Mouse (Mus musculus) kidney, embryonic 14.5 days (tissue): ENCODE results near the gene Lhb. TPM values are rescaled to one million over a fixed set of nuclear protein-coding genes. Genes with fewer than 3 reads are reported as not detected.

ENCODE experiments used
- ATAC-seq: fragments of 200-750 bp; cut with Nextera tagmentation; 2 replicates; pipeline ENCODE4 v1.8.0; 2017; ENCODE audit warnings: moderate number of reproducible peaks, mild to moderate bottlenecking, moderate TSS enrichment, moderate library complexity; ENCODE audit not compliant: low FRiP score, low TSS enrichment
- H3K27ac ChIP-seq: fragments of 300-500 bp; sonication (generic); 2 replicates; pipeline ENCODE4 v1.5.1; 2014; ENCODE audit warnings: low read depth, mild to moderate bottlenecking, low read length, moderate library complexity, mixed read lengths
- H3K27me3 ChIP-seq: fragments of 300-500 bp; sonication (generic); 2 replicates; pipeline ENCODE4 v1.6.1; 2014; ENCODE audit warnings: mild to moderate bottlenecking, low read length; ENCODE audit not compliant: control insufficient read depth, insufficient read depth
- H3K36me3 ChIP-seq: fragments of 300-500 bp; sonication (generic); 2 replicates; pipeline ENCODE4 v1.6.1; 2014; ENCODE audit warnings: low read length, mixed read lengths; ENCODE audit not compliant: control insufficient read depth, insufficient read depth
- H3K4me1 ChIP-seq: fragments of 300-500 bp; sonication (generic); 2 replicates; pipeline ENCODE4 v1.6.1; 2014; ENCODE audit warnings: low read length, mixed read lengths; ENCODE audit not compliant: control insufficient read depth, insufficient read depth
- H3K4me2 ChIP-seq: fragments of 300-500 bp; sonication (generic); replicated peaks from 2 replicates; pipeline ENCODE4 v1.6.1; 2014; ENCODE audit warnings: low read depth, mild to moderate bottlenecking, low read length
- H3K4me3 ChIP-seq: fragments of 300-500 bp; sonication (generic); 2 replicates; pipeline ENCODE4 v1.5.1; 2014; ENCODE audit warnings: mild to moderate bottlenecking, low read length
- H3K9ac ChIP-seq: fragments of 300-500 bp; sonication (generic); 2 replicates; pipeline ENCODE4 v1.6.1; 2014; ENCODE audit warnings: low read depth, mild to moderate bottlenecking, low read length, moderate library complexity
- H3K9me3 ChIP-seq: fragments of 300-500 bp; sonication (generic); 2 replicates; pipeline ENCODE4 v1.6.1; 2016; ENCODE audit warnings: low read length; ENCODE audit not compliant: control insufficient read depth
- WGBS: fragments of 180-500 bp; shearing (Covaris S2); extraction: QIAGEN DNeasy Blood & Tissue Kit; methylation state at CpG from one replicate; pipeline ENCODE4 v1.1.7; 2014; 5-methylcytosine and 5-hydroxymethylcytosine counted together
- polyA plus RNA-seq: library from polyadenylated mRNA; unstranded; fragments of >200 nt; fragmentation: Nextera tagmentation; extraction: Ambion mirVana; gene quantifications from 2 replicates; pipeline ENCODE4 v1.2.1, GENCODE M21; 2014

Lhb gene
- polyA plus RNA-seq, 1 experiment from 2014 or later, result not detected

- no peak overlapping the region for H3K4me3 ChIP-seq
- no peaks in the 10 kb centered on the region for H3K9me3 ChIP-seq
- no peak overlapping the region for H3K4me2 ChIP-seq
- H3K4me1 ChIP-seq, result peaks cover 8% of the 10 kb centered on the region
- WGBS, result 89% methylated on average over 13 of the region's 14 CpGs
- no peak overlapping the region for H3K9ac ChIP-seq
- H3K36me3 ChIP-seq, result peaks cover 54% of the 10 kb centered on the region
- ATAC-seq, result no peak
- H3K27me3 ChIP-seq, result peaks cover 27% of the 10 kb centered on the region
- no peak overlapping the region for H3K27ac ChIP-seq
Measured at GRCm38 (mm10) chr7:45421194-45421593, 574 bp downstream of the Lhb start.

GRCm38 (mm10) chr7:45426556-45426955 lies 5.9 kb downstream of the Lhb start:
- 93% methylated on average over 8 of the region's 8 CpGs for WGBS

GRCm38 (mm10) chr7:45433835-45434202 lies 13.2 kb downstream of the Lhb start:
- H3K4me1 ChIP-seq, result peaks cover 35% of the 10 kb centered on the region
- no peaks in the 10 kb centered on the region for H3K9me3 ChIP-seq
- peak overlapping the region; percentile 94 for H3K4me3 ChIP-seq
- peak overlapping the region; percentile 82 for H3K9ac ChIP-seq
- H3K4me2 ChIP-seq, result peak overlapping the region; percentile 97
- no peak for ATAC-seq
- 1% methylated on average over 7 of the region's 7 CpGs for WGBS
- no peaks in the 10 kb centered on the region for H3K27me3 ChIP-seq
- H3K27ac ChIP-seq, result peak overlapping the region; percentile 86; the same call in 1 of the 2 replicates
- peaks cover 34% of the 10 kb centered on the region for H3K36me3 ChIP-seq

More at GRCm38 (mm10) chr7:45426556-45426955, 5.9 kb downstream of the Lhb start:
- Histone ChIP-seq H3K27me3 (no peaks in the 10 kb centered on the region), H3K27ac (no peak overlapping the region), H3K9me3 (no peaks in the 10 kb centered on the region), H3K4me1 (no peaks in the 10 kb centered on the region), H3K9ac (no peak overlapping the region), H3K4me2 (no peak overlapping the region), H3K36me3 (peaks cover 92% of the 10 kb centered on the region), H3K4me3 (no peak overlapping the region)
- ATAC-seq, result no peak

- H3K9ac ChIP-seq, result peak within 1 kb of the TSS; percentile 82
- peak; percentile 97 for ATAC-seq
- H3K9me3 ChIP-seq, result no peaks in the 10 kb centered on the region
- peaks cover 35% of the 10 kb centered on the region for H3K4me1 ChIP-seq
- H3K4me3 ChIP-seq, result peak within 1 kb of the TSS; percentile 94
- under 1% methylated on average over 45 of the region's 45 CpGs for WGBS
- H3K27ac ChIP-seq, result peak within 1 kb of the TSS; percentile 86
- H3K36me3 ChIP-seq, result peaks cover 28% of the 10 kb centered on the region
- no peaks in the 10 kb centered on the region for H3K27me3 ChIP-seq
- H3K4me2 ChIP-seq, result peak within 1 kb of the TSS; percentile 97
Measured at GRCm38 (mm10) chr7:45434203-45435015, 13.8 kb downstream of the Lhb start, which contains the start of gene Gys1. Gene Gys1 (plus strand): TSS chr7:45434844.

- under 1% methylated on average over 16 of the region's 16 CpGs for WGBS
- Histone ChIP-seq H3K36me3 (peaks cover 26% of the 10 kb centered on the region), H3K4me1 (peaks cover 35% of the 10 kb centered on the region), H3K27ac (peak overlapping the region; percentile 48; the same call in 1 of the 2 replicates), H3K4me3 (peak overlapping the region; percentile 94), H3K9ac (peak overlapping the region; percentile 75), H3K9me3 (no peaks in the 10 kb centered on the region), H3K4me2 (peak overlapping the region; percentile 65), H3K27me3 (no peaks in the 10 kb centered on the region)
- peak; percentile 0; the same call in 1 of the 2 replicates for ATAC-seq
Measured at GRCm38 (mm10) chr7:45435038-45435437, 14.4 kb downstream of the Lhb start.

- H3K27ac ChIP-seq, result no peak overlapping the region
- ATAC-seq, result no peak
- 95% methylated on average over 5 of the region's 5 CpGs for WGBS
- H3K9me3 ChIP-seq, result no peaks in the 10 kb centered on the region
- H3K9ac ChIP-seq, result no peak overlapping the region
- no peak overlapping the region for H3K4me2 ChIP-seq
- no peak overlapping the region for H3K4me3 ChIP-seq
- peaks cover 20% of the 10 kb centered on the region for H3K36me3 ChIP-seq
- no peaks in the 10 kb centered on the region for H3K27me3 ChIP-seq
- peaks cover 35% of the 10 kb centered on the region for H3K4me1 ChIP-seq
Measured at GRCm38 (mm10) chr7:45436444-45436843, 15.8 kb downstream of the Lhb start.

GRCm38 (mm10) chr7:45437046-45437445 lies 16.4 kb downstream of the Lhb start:
- no peak for ATAC-seq
- Histone ChIP-seq H3K9ac (no peak overlapping the region), H3K9me3 (no peaks in the 10 kb centered on the region), H3K4me1 (peaks cover 35% of the 10 kb centered on the region), H3K27me3 (no peaks in the 10 kb centered on the region), H3K27ac (no peak overlapping the region), H3K4me3 (no peak overlapping the region), H3K4me2 (no peak overlapping the region), H3K36me3 (peaks cover 17% of the 10 kb centered on the region)
- 32% methylated on average over 6 of the region's 6 CpGs for WGBS

- no peak within 1 kb of the TSS for H3K4me3 ChIP-seq
Measured at GRCm38 (mm10) chr7:45437521-45438276, 17.1 kb downstream of the Lhb start, which contains the start of gene Ruvbl2. Gene Ruvbl2 (minus strand): TSS chr7:45438096.

More at GRCm38 (mm10) chr7:45437521-45438276, 17.1 kb downstream of the Lhb start, which contains the start of gene Ruvbl2:
- peak within 1 kb of the TSS; percentile 2; the same call in 1 of the 2 replicates for H3K9ac ChIP-seq
- H3K27me3 ChIP-seq, result no peaks in the 10 kb centered on the region
- ATAC-seq, result no peak
- H3K9me3 ChIP-seq, result no peaks in the 10 kb centered on the region
- peaks cover 34% of the 10 kb centered on the region for H3K4me1 ChIP-seq
- 24% methylated on average over 19 of the region's 19 CpGs for WGBS
- H3K36me3 ChIP-seq, result peaks cover 20% of the 10 kb centered on the region
- peak within 1 kb of the TSS; percentile 19 for H3K4me2 ChIP-seq
- H3K27ac ChIP-seq, result no peak within 1 kb of the TSS
